Mouse (Mus musculus): ENCODE results near the gene Fam178b.

DNA sequence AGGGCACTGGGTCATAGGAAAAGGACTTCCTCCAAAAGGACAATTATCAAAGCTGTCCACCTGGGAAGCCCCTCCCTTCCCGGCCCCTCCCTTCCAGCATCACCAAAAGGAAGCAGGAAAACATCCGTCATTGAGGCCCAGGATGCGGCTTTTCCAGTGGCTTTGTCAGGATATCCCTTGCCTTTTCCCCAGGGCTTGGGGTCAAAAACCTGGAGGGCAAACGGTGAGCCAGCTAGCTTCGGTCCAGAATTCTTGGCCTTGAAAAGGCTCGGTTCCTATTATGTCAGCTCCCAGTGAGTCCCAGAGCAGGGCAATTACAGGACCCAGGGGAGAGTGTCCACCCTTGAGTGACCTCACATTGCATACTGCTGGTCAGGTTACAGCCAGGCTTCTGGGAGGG, 122.1 kb downstream of the Fam178b start:
- TF ChIP-seq CTCF (IDR thresholded peaks at IDR 0.05; ENCODE audit: low read depth, low read length) (no peak), POLR2A (IDR thresholded peaks at IDR 0.05; ENCODE audit: insufficient read depth, low read length) (no peak)
